Mouse (Mus musculus) MEL (cell line): ENCODE measurements around the gene Emc1. TPM values are rescaled to one million over a fixed set of nuclear protein-coding genes. Genes with fewer than 3 reads are reported as not detected.

Source experiments
- DNase-seq: peaks from one replicate; pipeline ENCODE4 v3.0.0; 2011; ENCODE audit warnings: low read depth, low spot score
- H3K27ac ChIP-seq: 2 replicates; pipeline ENCODE4 v1.5.1; 2012; ENCODE audit warnings: low read depth, mild to moderate bottlenecking, control low read depth, low read length, moderate library complexity; ENCODE audit not compliant: control insufficient read depth
- H3K27me3 ChIP-seq, 2 experiments: fragments of 150-350 bp in 1 of 2; sonication (generic) in 1 of 2; 2 replicates each; pipeline ENCODE4 v1.6.1; 2012; ENCODE audit warnings: low read length in 2 of 2, mild to moderate bottlenecking in 2 of 2, improper control_type of control experiment in 1 of 2, moderate library complexity in 1 of 2; ENCODE audit not compliant: insufficient read depth in 2 of 2, control insufficient read depth in 1 of 2
- H3K36me3 ChIP-seq, 2 experiments: 2 replicates each; pipeline ENCODE4 v1.6.1; 2012 to 2014; ENCODE audit warnings: low read length in 2 of 2, improper control_type of control experiment in 1 of 2, inconsistent platforms in 1 of 2, mild to moderate bottlenecking in 1 of 2; ENCODE audit not compliant: insufficient read depth in 2 of 2, control insufficient read depth in 1 of 2
- H3K4me1 ChIP-seq, 2 experiments: fragments of 150-350 bp in 1 of 2; sonication (generic) in 1 of 2; 2 replicates each; pipeline ENCODE4 v1.6.1; 2012; ENCODE audit warnings: low read length in 2 of 2, improper control_type of control experiment in 1 of 2, mild to moderate bottlenecking in 1 of 2; ENCODE audit not compliant: insufficient read depth in 2 of 2, control insufficient read depth in 1 of 2
- H3K4me3 ChIP-seq, 2 experiments: fragments of 150-350 bp in 1 of 2; sonication (generic) in 1 of 2; 2 replicates each; pipeline ENCODE4 v1.5.1; 2012; ENCODE audit warnings: low read depth in 2 of 2, low read length in 2 of 2, mild to moderate bottlenecking in 2 of 2, moderate library complexity in 2 of 2, control low read depth in 1 of 2, improper control_type of control experiment in 1 of 2; ENCODE audit not compliant: control insufficient read depth in 1 of 2, insufficient read depth in 1 of 2
- H3K79me2 ChIP-seq: 2 replicates; pipeline ENCODE4 v1.6.1; 2012; ENCODE audit warnings: mild to moderate bottlenecking, low read length, moderate library complexity; ENCODE audit not compliant: control insufficient read depth, poor library complexity, insufficient read depth
- H3K9ac ChIP-seq: 2 replicates; pipeline ENCODE4 v1.6.1; 2012; ENCODE audit warnings: low read depth, mild to moderate bottlenecking, control low read depth, low read length, moderate library complexity; ENCODE audit not compliant: control insufficient read depth, poor library complexity, severe bottlenecking
- H3K9me3 ChIP-seq: fragments of 150-350 bp; sonication (generic); replicated peaks from 2 replicates; pipeline ENCODE4 v1.6.1; 2012; ENCODE audit warnings: mild to moderate bottlenecking, low read length, improper control_type of control experiment, moderate library complexity; ENCODE audit not compliant: insufficient read depth
- CHD1 ChIP-seq: IDR thresholded peaks from 2 replicates; pipeline ENCODE4 v1.6.1; 2012; ENCODE audit warnings: low read depth, mild to moderate bottlenecking, inconsistent platforms, low read length, improper control_type of control experiment
- ELF1 ChIP-seq: IDR thresholded peaks from 2 replicates; pipeline ENCODE4 v1.6.1; 2014; ENCODE audit warnings: low read depth, mild to moderate bottlenecking, inconsistent platforms, low read length, improper control_type of control experiment, moderate library complexity
- ETS1 ChIP-seq: IDR thresholded peaks from 2 replicates; pipeline ENCODE4 v1.6.1; 2012; ENCODE audit warnings: low read depth, mild to moderate bottlenecking, inconsistent platforms, low read length, improper control_type of control experiment, moderate library complexity
- GABPA ChIP-seq: IDR thresholded peaks from 2 replicates; pipeline ENCODE4 v1.6.1; 2012; ENCODE audit warnings: low read depth, mild to moderate bottlenecking, inconsistent platforms, low read length, improper control_type of control experiment, moderate library complexity
- HCFC1 ChIP-seq: IDR thresholded peaks from 2 replicates; pipeline ENCODE4 v1.6.1; 2012; ENCODE audit warnings: low read depth, mild to moderate bottlenecking, inconsistent platforms, low read length, improper control_type of control experiment, moderate library complexity
- JUND ChIP-seq: IDR thresholded peaks from 2 replicates; pipeline ENCODE4 v1.6.1; 2011; ENCODE audit warnings: low read depth, mild to moderate bottlenecking, improper control_type of control experiment, low read length
- KAT2A ChIP-seq: conservative IDR thresholded peaks from 2 replicates; pipeline ENCODE4 v1.6.1; 2012; ENCODE audit warnings: low read depth, low read length, improper control_type of control experiment, inconsistent platforms
- MAFK ChIP-seq: IDR thresholded peaks from 2 replicates; pipeline ENCODE4 v1.6.1; 2011; ENCODE audit warnings: low read depth, mild to moderate bottlenecking, low read length, improper control_type of control experiment, borderline replicate concordance
- MAX ChIP-seq: IDR thresholded peaks from 2 replicates; pipeline ENCODE4 v1.6.1; 2011; ENCODE audit warnings: low read length, improper control_type of control experiment
- MAZ ChIP-seq: IDR thresholded peaks from 2 replicates; pipeline ENCODE4 v1.6.1; 2012; ENCODE audit warnings: low read depth, mild to moderate bottlenecking, inconsistent platforms, low read length, improper control_type of control experiment
- MEF2A ChIP-seq: IDR thresholded peaks from 2 replicates; pipeline ENCODE4 v1.6.1; 2014; ENCODE audit warnings: low read depth, mild to moderate bottlenecking, inconsistent platforms, low read length, improper control_type of control experiment; ENCODE audit not compliant: poor library complexity, insufficient replicate concordance, severe bottlenecking; ENCODE audit errors: extremely low read depth
- MXI1 ChIP-seq: IDR thresholded peaks from 2 replicates; pipeline ENCODE4 v1.6.1; 2011; ENCODE audit warnings: mild to moderate bottlenecking, low read depth, low read length, improper control_type of control experiment
- MYC ChIP-seq: IDR thresholded peaks from 2 replicates; pipeline ENCODE4 v1.6.1; 2011; ENCODE audit warnings: low read depth, mild to moderate bottlenecking, low read length, improper control_type of control experiment, moderate library complexity
- NELFE ChIP-seq: IDR thresholded peaks from 2 replicates; pipeline ENCODE4 v1.6.1; 2011; ENCODE audit warnings: low read depth, low read length, improper control_type of control experiment
- NRF1 ChIP-seq: IDR thresholded peaks from 2 replicates; pipeline ENCODE4 v1.6.1; 2014; ENCODE audit warnings: low read depth, mild to moderate bottlenecking, inconsistent platforms, low read length, improper control_type of control experiment, moderate library complexity; ENCODE audit not compliant: poor library complexity, insufficient read depth, severe bottlenecking
- POLR2A ChIP-seq, 2 experiments: IDR thresholded peaks; 2 replicates each; pipeline ENCODE4 v1.6.1; 2011 to 2012; ENCODE audit warnings: low read length in 2 of 2, mild to moderate bottlenecking in 2 of 2, control low read depth in 1 of 2, improper control_type of control experiment in 1 of 2, low read depth in 1 of 2, moderate library complexity in 1 of 2; ENCODE audit not compliant: control insufficient read depth in 1 of 2, insufficient read depth in 1 of 2, poor library complexity in 1 of 2
- POLR2AphosphoS2 ChIP-seq: IDR thresholded peaks from 2 replicates; pipeline ENCODE4 v1.6.1; 2011; ENCODE audit warnings: low read length, improper control_type of control experiment
- RAD21 ChIP-seq: IDR thresholded peaks from 2 replicates; pipeline ENCODE4 v1.6.1; 2011; ENCODE audit warnings: mild to moderate bottlenecking, low read depth, low read length, improper control_type of control experiment
- SIN3A ChIP-seq: IDR thresholded peaks from 2 replicates; pipeline ENCODE4 v1.6.1; 2012; ENCODE audit warnings: low read length, improper control_type of control experiment, inconsistent platforms
- SMC3 ChIP-seq: IDR thresholded peaks from 2 replicates; pipeline ENCODE4 v1.6.1; 2011; ENCODE audit warnings: low read depth, low read length, improper control_type of control experiment
- TAL1 ChIP-seq: IDR thresholded peaks from 2 replicates; pipeline ENCODE4 v1.6.1; 2012; ENCODE audit warnings: mild to moderate bottlenecking, inconsistent platforms, low read length, moderate library complexity, mixed read lengths
- TBP ChIP-seq: IDR thresholded peaks from 2 replicates; pipeline ENCODE4 v1.8.0; 2011; ENCODE audit warnings: low read depth, low read length, improper control_type of control experiment
- TCF12 ChIP-seq: IDR thresholded peaks from 2 replicates; pipeline ENCODE4 v1.6.1; 2014; ENCODE audit warnings: low read depth, mild to moderate bottlenecking, inconsistent platforms, low read length, improper control_type of control experiment, moderate library complexity
- USF1 ChIP-seq: IDR thresholded peaks from 2 replicates; pipeline ENCODE4 v1.6.1; 2014; ENCODE audit warnings: low read depth, mild to moderate bottlenecking, inconsistent platforms, low read length, improper control_type of control experiment, moderate library complexity
- ZC3H11A ChIP-seq: IDR thresholded peaks from 2 replicates; pipeline ENCODE4 v1.6.1; 2012; ENCODE audit warnings: low read depth, mild to moderate bottlenecking, inconsistent platforms, low read length, improper control_type of control experiment
- ZMIZ1 ChIP-seq: IDR thresholded peaks from 2 replicates; pipeline ENCODE4 v1.6.1; 2012; ENCODE audit warnings: low read depth, mild to moderate bottlenecking, inconsistent platforms, low read length, improper control_type of control experiment, moderate library complexity
- ZNF384 ChIP-seq: IDR thresholded peaks from 2 replicates; pipeline ENCODE4 v1.6.1; 2012; ENCODE audit warnings: low read depth, mild to moderate bottlenecking, inconsistent platforms, low read length, improper control_type of control experiment
- polyA plus RNA-seq, 2 experiments: library from polyadenylated mRNA; stranded (reverse) in 1 of 2; unstranded in 1 of 2; fragments of >175 nt in 1 of 2; fragments of >200 nt in 1 of 2; gene quantifications; 2 replicates each; pipeline versions ENCODE4 v1.2.1 to v1.2.4; 2012; ENCODE audit warnings: low replicate concordance in 2 of 2, low read depth in 1 of 2; ENCODE audit not compliant: insufficient read length in 2 of 2, insufficient read depth in 1 of 2, missing spikeins in 1 of 2
- total RNA-seq: library from RNA; depleted of rRNA; stranded (reverse); fragments of 300-350 nt; gene quantifications from 2 replicates; pipeline ENCODE4 v1.2.3, GENCODE M21; 2012

Gene Emc1
- total and polyA plus RNA-seq, 3 experiments = 17.3 to 50.4 TPM; not detected in 1

GRCm38 (mm10) chr4:139380207-139380748, 27.9 kb downstream of the Emc1 start:
- Histone ChIP-seq H3K79me2 (peaks cover 53% of the 10 kb centered on the region), H3K4me3 (peak overlapping the region; percentile 66 to 81), H3K9ac (peak overlapping the region; percentile 82), H3K4me1 (peaks cover 0 to 8% of the 10 kb centered on the region in 2 experiments; a peak in 2 of 4 replicates), H3K27me3 (no peaks in the 10 kb centered on the region), H3K36me3 (peaks cover 0 to 13% of the 10 kb centered on the region in 2 experiments; a peak in 3 of 4 replicates), H3K27ac (peak overlapping the region; percentile 89), H3K9me3 (no peaks in the 10 kb centered on the region)
- peak; percentile 99 for DNase-seq
- TF ChIP-seq TCF12 (peak; percentile 56), HCFC1 (peak; percentile 97), MYC (peak; percentile 78; the same call in 1 of the 2 replicates), KAT2A (peak; percentile 93), ZNF384 (no peak), ZC3H11A (peak; percentile 18; the same call in 1 of the 2 replicates), SMC3 (no peak), MAZ (peak; percentile 99), TAL1 (no peak), POLR2A (IDR thresholded peaks at IDR 0.05; ENCODE audit: control insufficient read depth in 1 of 2, insufficient read depth in 1 of 2, low read depth in 1 of 2, low read length in 2 of 2, poor library complexity in 1 of 2) (peak; percentile 44 to 84), MAFK (no peak), SIN3A (peak; percentile 95), CHD1 (no peak), RAD21 (no peak), MXI1 (peak; percentile 56; the same call in 1 of the 2 replicates), ZMIZ1 (peak; percentile 61; the same call in 1 of the 2 replicates), POLR2AphosphoS2 (peak; percentile 85; the same call in 1 of the 2 replicates), USF1 (peak; percentile 34; the same call in 1 of the 2 replicates), MAX (0 out of 2 replicates have a peak, but pooled peaks have one; percentile 15), GABPA (no peak), TBP (no peak; the same call in 1 of the 2 replicates), NRF1 (peak; percentile 96), MEF2A (0 out of 2 replicates have a peak, but pooled peaks have one; percentile 14), ETS1 (peak; percentile 77; the same call in 1 of the 2 replicates), ELF1 (peak; percentile 81), NELFE (peak; percentile 93), JUND (no peak)
